8 mouse cellular contexts compared by ENCODE assay signal in genomic region chr12:28649141-28650110, GRCm38 (mm10). TPM values are rescaled to one million over a fixed set of nuclear protein-coding genes. Genes with fewer than 3 reads are reported as not detected.
DNase-seq lines count a peak whose midpoint lies in the region; ATAC-seq lines count a peak whose summit lies in the region.

Gene Rnaseh1 (plus strand): TSS chr12:28649602.

- no peaks in the 10 kb centered on the region for H3K9me3 ChIP-seq in hindbrain, embryonic 14.5 days (ENCODE audit: control insufficient read depth, low read length)

- DNase-seq in T-cell, adult 2 months (ENCODE audit: low spot score) = peak; percentile 90
- peak; percentile 87 to 90 for DNase-seq in cerebellum, postnatal 36 days
- DNase-seq in frontal cortex, postnatal 36 days (ENCODE audit: low spot score in 2 of 2) = peak; percentile 92
- DNase-seq in hindbrain, embryonic 14.5 days (ENCODE audit: low spot score) = peak; percentile 95
- peak; percentile 88 to 91 for DNase-seq in layer of hippocampus, postnatal 36 days
- peak; percentile 89 for DNase-seq in lung, postnatal 25 days (ENCODE audit: low spot score)
- DNase-seq in retina, adult 2 months (ENCODE audit: low read depth, low spot score) = peak; percentile 72
- peak; percentile 90 for DNase-seq in thymus, postnatal 25 days

- H3K27me3 ChIP-seq in hindbrain, embryonic 14.5 days (ENCODE audit: control insufficient read depth, insufficient read depth, low read length) = no peaks in the 10 kb centered on the region

- peak within 1 kb of the TSS; percentile 68 for H3K4me3 ChIP-seq in hindbrain, embryonic 14.5 days (replicated peaks; ENCODE audit: low read length)

- ATAC-seq in hindbrain, embryonic 14.5 days (ENCODE audit: low FRiP score) = peak; percentile 97

- H3K4me2 ChIP-seq in hindbrain, embryonic 14.5 days (replicated peaks) = peak within 1 kb of the TSS; percentile 87

- WGBS in hindbrain, embryonic 14.5 days = 2% methylated on average over 52 of the region's 52 CpGs

- H3K27ac ChIP-seq in hindbrain, embryonic 14.5 days = peak within 1 kb of the TSS; percentile 89

- peaks cover 9% of the 10 kb centered on the region for H3K36me3 ChIP-seq in hindbrain, embryonic 14.5 days (replicated peaks; ENCODE audit: control insufficient read depth, insufficient read depth)

- H3K4me1 ChIP-seq in hindbrain, embryonic 14.5 days (replicated peaks; ENCODE audit: control insufficient read depth, insufficient read depth, low read length) = peaks cover 9% of the 10 kb centered on the region

- H3K9ac ChIP-seq in hindbrain, embryonic 14.5 days = peak within 1 kb of the TSS; percentile 71

RNA-seq across cellular contexts. Expression of gene Rnaseh1, which starts in this region (rescaled TPM):
- 17.6 and 18.8 TPM in 2 replicates for polyA plus RNA-seq in hindbrain, embryonic 14.5 days (2014; fragmentation: Nextera tagmentation; extraction: Ambion mirVana)
- total RNA-seq in layer of hippocampus, postnatal 36 days (2021) = 10 to 100 TPM; 12.7 to 14.1 TPM

Comparison
In these comparisons a context has a peak if more than half of its experiments do, and no peak if none do; other contexts are left out.
1. Peak in every context shown above with its lines: DNase-seq, ATAC-seq, H3K4me3 ChIP-seq and H3K27ac ChIP-seq.